Comparison of ENCODE assay signal across 8 mouse cellular contexts in genomic region chr5:36581924-36582642, GRCm38 (mm10). TPM values are rescaled to one million over a fixed set of nuclear protein-coding genes. Genes with fewer than 3 reads are reported as not detected.
DNase-seq lines count a peak whose midpoint lies in the region; ATAC-seq and TF ChIP-seq lines count a peak whose summit lies in the region.

No protein-coding gene starts in this region.

- H3K4me1 ChIP-seq in CH12.LX (ENCODE audit: control insufficient read depth in 1 of 2, insufficient read depth in 2 of 2): peaks cover 14 to 46% of the 10 kb centered on the region in 2 experiments
- H3K4me1 ChIP-seq in forebrain, embryonic 11.5 days (replicated peaks; ENCODE audit: control insufficient read depth, insufficient read depth, low read length): peaks cover 5% of the 10 kb centered on the region; the same call in 1 of the 2 replicates
- H3K4me1 ChIP-seq in heart, embryonic 16.5 days (ENCODE audit: control insufficient read depth, insufficient read depth, low read length): peaks cover 13% of the 10 kb centered on the region
- peaks cover 36% of the 10 kb centered on the region for H3K4me1 ChIP-seq in liver, embryonic 15.5 days (replicated peaks)
- H3K4me1 ChIP-seq in neural tube, embryonic 12.5 days: peaks cover 12% of the 10 kb centered on the region; the same call in 1 of the 2 replicates

- H3K27me3 ChIP-seq in CH12.LX (replicated peaks): peaks cover 3% of the 10 kb centered on the region
- no peaks in the 10 kb centered on the region for H3K27me3 ChIP-seq in forebrain, embryonic 11.5 days (ENCODE audit: control insufficient read depth, insufficient read depth, low read length)
- H3K27me3 ChIP-seq in heart, embryonic 16.5 days (ENCODE audit: control insufficient read depth, insufficient read depth, low read length): no peaks in the 10 kb centered on the region
- H3K27me3 ChIP-seq in liver, embryonic 15.5 days: 0 out of 2 replicates have a peak, but pooled peaks cover 11% of the 10 kb centered on the region
- no peaks in the 10 kb centered on the region; the same call in 1 of the 2 replicates for H3K27me3 ChIP-seq in neural tube, embryonic 12.5 days (replicated peaks)

- peak; percentile 97 for ATAC-seq in forebrain, embryonic 11.5 days (replicated peaks; ENCODE audit: low FRiP score)
- peak; percentile 99 for ATAC-seq in heart, embryonic 16.5 days (replicated peaks; ENCODE audit: extremely low read depth, insufficient read depth, low FRiP score)
- peak; percentile 97 for ATAC-seq in liver, embryonic 15.5 days (ENCODE audit: insufficient read depth)
- ATAC-seq in neural tube, embryonic 12.5 days (ENCODE audit: low FRiP score, low read depth): peak; percentile 95

- H3K4me3 ChIP-seq in CH12.LX (replicated peaks in 1 of 3; ENCODE audit: low read depth in 2 of 3, low read length in 2 of 3, poor library complexity in 1 of 3): peak overlapping the region; percentile 74 to 87 (median 77)
- peak overlapping the region; percentile 64 for H3K4me3 ChIP-seq in forebrain, embryonic 11.5 days (ENCODE audit: low read depth, low read length)
- H3K4me3 ChIP-seq in heart, embryonic 16.5 days (ENCODE audit: low read length): peak overlapping the region; percentile 81
- peak overlapping the region; percentile 74 for H3K4me3 ChIP-seq in liver, embryonic 15.5 days (replicated peaks)
- H3K4me3 ChIP-seq in neural tube, embryonic 12.5 days: peak overlapping the region; percentile 70

- peak overlapping the region; percentile 30; the same call in 1 of the 2 replicates for H3K27ac ChIP-seq in CH12.LX (ENCODE audit: insufficient read depth, low read depth)
- peak overlapping the region; percentile 55; the same call in 1 of the 2 replicates for H3K27ac ChIP-seq in forebrain, embryonic 11.5 days (ENCODE audit: low read depth, low read length)
- H3K27ac ChIP-seq in heart, embryonic 16.5 days (ENCODE audit: low read length): peak overlapping the region; percentile 88
- peak overlapping the region; percentile 87 for H3K27ac ChIP-seq in liver, embryonic 15.5 days (replicated peaks)
- peak overlapping the region; percentile 82 for H3K27ac ChIP-seq in neural tube, embryonic 12.5 days

- in situ Hi-C loops in CH12.LX (cut with MboI; ENCODE audit: low pct_ligation_motif_present, low pct_unique_long_range_greater_than_20kb, low sequenced_read_pairs): loop anchor here (5.0 kb wide), 2 partner anchors 55 to 100 kb away; partner anchors contain the start of genes Ccdc96 and Tada2b

- H3K36me3 ChIP-seq in CH12.LX (replicated peaks in 1 of 2; ENCODE audit: control insufficient read depth in 1 of 2, insufficient read depth in 1 of 2, low read length in 1 of 2): no peaks in the 10 kb centered on the region
- no peaks in the 10 kb centered on the region for H3K36me3 ChIP-seq in forebrain, embryonic 11.5 days (ENCODE audit: control insufficient read depth, insufficient read depth, low read length)
- no peaks in the 10 kb centered on the region for H3K36me3 ChIP-seq in heart, embryonic 16.5 days (ENCODE audit: control insufficient read depth, insufficient read depth)
- no peaks in the 10 kb centered on the region for H3K36me3 ChIP-seq in liver, embryonic 15.5 days (replicated peaks)
- no peaks in the 10 kb centered on the region for H3K36me3 ChIP-seq in neural tube, embryonic 12.5 days

- H3K9me3 ChIP-seq in CH12.LX (replicated peaks; ENCODE audit: low read length): peaks cover 3% of the 10 kb centered on the region
- no peaks in the 10 kb centered on the region for H3K9me3 ChIP-seq in forebrain, embryonic 11.5 days (ENCODE audit: control insufficient read depth, low read length)
- 0 out of 2 replicates have a peak, but pooled peaks cover 4% of the 10 kb centered on the region for H3K9me3 ChIP-seq in heart, embryonic 16.5 days (replicated peaks; ENCODE audit: control insufficient read depth, low read length)
- no peaks in the 10 kb centered on the region for H3K9me3 ChIP-seq in liver, embryonic 15.5 days (replicated peaks)
- H3K9me3 ChIP-seq in neural tube, embryonic 12.5 days: no peaks in the 10 kb centered on the region

- peak overlapping the region; percentile 44 for H3K4me2 ChIP-seq in CH12.LX (ENCODE audit: insufficient read depth, low read depth, poor library complexity, severe bottlenecking)
- peak overlapping the region; percentile 95 for H3K4me2 ChIP-seq in forebrain, embryonic 11.5 days (ENCODE audit: low read depth, low read length, severe bottlenecking)
- H3K4me2 ChIP-seq in heart, embryonic 16.5 days (ENCODE audit: low read depth, low read length): peak overlapping the region; percentile 94
- peak overlapping the region; percentile 98 for H3K4me2 ChIP-seq in liver, embryonic 15.5 days
- H3K4me2 ChIP-seq in neural tube, embryonic 12.5 days (replicated peaks): peak overlapping the region; percentile 93

- peaks cover 16% of the 10 kb centered on the region for H3K79me2 ChIP-seq in CH12.LX (replicated peaks; ENCODE audit: control insufficient read depth, extremely low read depth, insufficient read depth, poor library complexity, severe bottlenecking)

- peak; percentile 88 for TF ChIP-seq POLR2A in CH12.LX (IDR thresholded peaks at IDR 0.05; ENCODE audit: low read depth, low read length)

- no peak for TF ChIP-seq CTCF in CH12.LX (conservative IDR thresholded peaks at IDR 0.05 in 1 of 2, IDR thresholded peaks at IDR 0.05 in 1 of 2; ENCODE audit: low read depth in 2 of 2, low read length in 2 of 2)

- TF ChIP-seq EP300 in CH12.LX (IDR thresholded peaks at IDR 0.05; ENCODE audit: low read length): no peak

- WGBS in forebrain, embryonic 11.5 days: 2% methylated on average over 53 of the region's 54 CpGs
- WGBS in heart, embryonic 16.5 days: under 1% methylated on average over 54 of the region's 54 CpGs
- WGBS in liver, embryonic 15.5 days (ENCODE audit: insufficient replicate concordance): 1% methylated on average over 54 of the region's 54 CpGs
- WGBS in neural tube, embryonic 12.5 days: 2% methylated on average over 54 of the region's 54 CpGs

- no peak; the same call in 1 of the 2 replicates for TF ChIP-seq RAD21 in CH12.LX (IDR thresholded peaks at IDR 0.05; ENCODE audit: low read depth, low read length)

- H3K9ac ChIP-seq in CH12.LX (ENCODE audit: insufficient read depth, low read depth): peak overlapping the region; percentile 91
- peak overlapping the region; percentile 77 for H3K9ac ChIP-seq in forebrain, embryonic 11.5 days (ENCODE audit: low read length)
- peak overlapping the region; percentile 84 for H3K9ac ChIP-seq in heart, embryonic 16.5 days (ENCODE audit: low read length)
- H3K9ac ChIP-seq in liver, embryonic 15.5 days: peak overlapping the region; percentile 83
- H3K9ac ChIP-seq in neural tube, embryonic 12.5 days: peak overlapping the region; percentile 67

- dilution Hi-C loops in CH12.LX (cut with MboI; ENCODE audit: extremely low pct_ligation_motif_present, extremely low pct_unique_long_range_greater_than_20kb, low sequenced_read_pairs): no loop called here

- peak; percentile 98 for DNase-seq in CH12.LX (ENCODE audit: extremely low read depth)
- peak; percentile 99 for DNase-seq in c-Kit-positive CD71-positive TER-119-negative erythroid progenitor cells, embryonic 14.5 days (ENCODE audit: low read depth)
- DNase-seq in forebrain, embryonic 11.5 days (ENCODE audit: low spot score): peak; percentile 100
- DNase-seq in kidney, postnatal 36 days: peak; percentile 100
- DNase-seq in telencephalon, adult 2 months (ENCODE audit: low read depth, low spot score): peak; percentile 98

TF ChIP-seq in CH12.LX, 34 proteins besides CTCF, POLR2A, EP300 and RAD21 (continues in another document):
- TF ChIP-seq MAX (IDR thresholded peaks at IDR 0.05; ENCODE audit: low read length): peak; percentile 40
- TF ChIP-seq MAFK (IDR thresholded peaks at IDR 0.05; ENCODE audit: insufficient replicate concordance, low read length): no peak
- TF ChIP-seq MXI1 (IDR thresholded peaks at IDR 0.05; ENCODE audit: low read depth, low read length): peak; percentile 49; the same call in 1 of the 2 replicates
- TF ChIP-seq IRF4 (IDR thresholded peaks at IDR 0.05; ENCODE audit: low read depth, low read length): peak; percentile 79
- peak; percentile 96 for TF ChIP-seq SIN3A (IDR thresholded peaks at IDR 0.05; ENCODE audit: low read length)
- TF ChIP-seq NELFE (IDR thresholded peaks at IDR 0.05; ENCODE audit: low read depth, low read length): peak; percentile 87
- no peak; the same call in 1 of the 2 replicates for TF ChIP-seq CHD1 (IDR thresholded peaks at IDR 0.05; ENCODE audit: low read depth, low read length)
- TF ChIP-seq UBTF (IDR thresholded peaks at IDR 0.05; ENCODE audit: low read depth, low read length): no peak
- TF ChIP-seq USF2 (conservative IDR thresholded peaks at IDR 0.05; ENCODE audit: low read depth, low read length): no peak
- TF ChIP-seq POLR2AphosphoS2 (IDR thresholded peaks at IDR 0.05; ENCODE audit: low read depth, low read length): 0 out of 2 replicates have a peak, but pooled peaks have one; percentile 21
- peak; percentile 88 for TF ChIP-seq HCFC1 (IDR thresholded peaks at IDR 0.05; ENCODE audit: low read depth, low read length)
- TF ChIP-seq ZNF384 (IDR thresholded peaks at IDR 0.05; ENCODE audit: low read depth, low read length): no peak
- TF ChIP-seq BHLHE40 (IDR thresholded peaks at IDR 0.05; ENCODE audit: low read depth, low read length): peak; percentile 66
- peak; percentile 88 for TF ChIP-seq TCF12 (IDR thresholded peaks at IDR 0.05; ENCODE audit: low read depth, low read length)
- TF ChIP-seq MYC (IDR thresholded peaks at IDR 0.05; ENCODE audit: low read depth, low read length): peak; percentile 30; the same call in 1 of the 2 replicates
- TF ChIP-seq PAX5 (IDR thresholded peaks at IDR 0.05; ENCODE audit: low read length): no peak
- peak; percentile 77; the same call in 1 of the 2 replicates for TF ChIP-seq KAT2A (IDR thresholded peaks at IDR 0.05; ENCODE audit: insufficient replicate concordance, low read length)
- TF ChIP-seq NRF1 (IDR thresholded peaks at IDR 0.05; ENCODE audit: low read depth, low read length): peak; percentile 65
- no peak for TF ChIP-seq ZC3H11A (IDR thresholded peaks at IDR 0.05; ENCODE audit: low read depth, low read length)
- peak; percentile 91 for TF ChIP-seq ELF1 (IDR thresholded peaks at IDR 0.05; ENCODE audit: low read depth, low read length)
- TF ChIP-seq MAZ (IDR thresholded peaks at IDR 0.05; ENCODE audit: low read depth, low read length): peak; percentile 98; the same call in 1 of the 2 replicates

RNA-seq across cellular contexts. Expression of gene Tbc1d14, which starts 11.0 kb away (rescaled TPM):
- 8.5 and 10.1 TPM in 2 replicates for total RNA-seq in CH12.LX (2012; rRNA removed)
- total RNA-seq in CH12.LX (2014; rRNA removed): 4.4 and 5.7 TPM in 2 replicates
- 24.4 and 29.1 TPM in 2 replicates for polyA plus RNA-seq in CH12.LX (2012; ENCODE audit: insufficient read length, low read depth)
- polyA plus RNA-seq in forebrain, embryonic 11.5 days (2014; fragmentation: Nextera tagmentation; extraction: Ambion mirVana): 48.3 and 50.8 TPM in 2 replicates
- polyA plus RNA-seq in heart, embryonic 16.5 days (2015; fragmentation: Nextera tagmentation; extraction: Ambion mirVana): 18.0 and 18.2 TPM in 2 replicates
- 9.0 and 9.5 TPM in 2 replicates for polyA plus RNA-seq in liver, embryonic 15.5 days (2015; fragmentation: Nextera tagmentation; extraction: Ambion mirVana)
- 57.3 TPM in 2 replicates for polyA plus RNA-seq in neural tube, embryonic 12.5 days (2016; fragmentation: Nextera tagmentation; extraction: Ambion mirVana)

Comparison
In these comparisons a context has a peak if more than half of its experiments do, and no peak if none do; other contexts are left out.
1. Peak in every context shown above with its lines: DNase-seq, ATAC-seq, H3K4me3 ChIP-seq and H3K27ac ChIP-seq.
2. H3K27ac ChIP-seq: peak in every context shown above with its lines; median percentile 88 in heart, embryonic 16.5 days; 87 in liver, embryonic 15.5 days; 82 in neural tube, embryonic 12.5 days; 55 in forebrain, embryonic 11.5 days; 30 in CH12.LX.
3. H3K4me2 ChIP-seq: peak in every context shown above with its lines; median percentile 98 in liver, embryonic 15.5 days; 95 in forebrain, embryonic 11.5 days; 94 in heart, embryonic 16.5 days; 93 in neural tube, embryonic 12.5 days; 44 in CH12.LX.